Mouse (Mus musculus) C2C12 (cell line): Measurements from ENCODE around the gene Igsf21. TPM values are rescaled to one million over a fixed set of nuclear protein-coding genes. Genes with fewer than 3 reads are reported as not detected.

Source experiments
- H3K27me3 ChIP-seq: one replicate; pipeline ENCODE4 v1.6.1; 2011; ENCODE audit not compliant: control insufficient read depth, insufficient read depth, insufficient read length
- H3K36me3 ChIP-seq: one replicate; pipeline ENCODE4 v1.6.1; 2011; ENCODE audit not compliant: control insufficient read depth, insufficient read depth
- H3K4me3 ChIP-seq: one replicate; pipeline ENCODE4 v1.5.1; 2011; ENCODE audit warnings: mild to moderate bottlenecking, control low read depth; ENCODE audit not compliant: poor library complexity, insufficient read depth, severe bottlenecking
- H3K79me2 ChIP-seq: one replicate; pipeline ENCODE4 v1.6.1; 2011; ENCODE audit not compliant: control insufficient read depth, insufficient read depth
- H3K79me3 ChIP-seq: one replicate; pipeline ENCODE4 v1.6.1; 2011; ENCODE audit warnings: low read depth, control low read depth
- H3ac ChIP-seq: one replicate; pipeline ENCODE3; 2011; ENCODE audit warnings: low read depth; ENCODE audit not compliant: control insufficient read depth, insufficient read length
- CEBPB ChIP-seq: IDR thresholded peaks from one replicate; pipeline ENCODE4 v1.6.1; 2011; ENCODE audit warnings: low read depth, mild to moderate bottlenecking, control low read depth, moderate library complexity
- CTCF ChIP-seq: IDR thresholded peaks from one replicate; pipeline ENCODE4 v1.5.1; 2011; ENCODE audit not compliant: control insufficient read depth, insufficient read depth, insufficient read length
- FOSL1 ChIP-seq: IDR thresholded peaks from one replicate; pipeline ENCODE4 v1.8.0; 2011; ENCODE audit warnings: mild to moderate bottlenecking, low read length; ENCODE audit not compliant: poor library complexity, insufficient read depth, severe bottlenecking
- MAX ChIP-seq: IDR thresholded peaks from one replicate; pipeline ENCODE4 v1.6.1; 2011; ENCODE audit warnings: mild to moderate bottlenecking, control low read depth
- MYOD1 ChIP-seq: IDR thresholded peaks from one replicate; pipeline ENCODE4 v1.6.1; 2011; ENCODE audit warnings: low read depth; ENCODE audit not compliant: control insufficient read depth, insufficient read length
- MYOG ChIP-seq: IDR thresholded peaks from one replicate; pipeline ENCODE4 v1.6.1; 2011; ENCODE audit not compliant: control insufficient read depth, insufficient read length; ENCODE audit errors: extremely low read depth
- USF1 ChIP-seq: IDR thresholded peaks from one replicate; pipeline ENCODE4 v1.6.1; 2011; ENCODE audit warnings: low read depth, mild to moderate bottlenecking, control low read depth, moderate library complexity
- polyA plus RNA-seq: library from polyadenylated mRNA; unstranded; fragments of >200 nt; fragmentation: generic; extraction: Trizol; gene quantifications from one replicate; pipeline ENCODE4 v1.2.1, GENCODE M21; 2012; ENCODE audit warnings: missing spikeins

The Igsf21 gene
- polyA plus RNA-seq, 1 experiment, result not detected

DNA sequence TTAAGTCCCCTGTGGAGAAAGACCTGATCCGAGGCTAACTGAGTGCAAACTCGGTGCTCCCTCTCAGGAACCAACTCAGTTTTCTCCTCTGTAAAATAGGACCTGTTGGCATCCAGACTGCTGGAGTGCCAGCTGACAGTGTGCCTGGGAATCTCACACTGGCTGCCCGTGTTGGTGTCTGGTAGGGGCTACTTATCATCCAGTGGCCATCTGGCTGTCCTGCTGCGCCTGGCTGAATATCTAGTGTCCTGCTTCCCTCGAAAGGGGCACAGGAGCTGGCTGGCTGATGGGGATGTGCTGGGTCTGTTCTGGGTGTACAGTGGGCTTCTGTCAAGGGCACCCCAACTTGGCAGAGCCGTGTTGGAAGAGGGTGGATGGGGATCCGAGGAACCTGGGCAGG is 193.5 kb downstream of the Igsf21 start:
- H3K27me3 ChIP-seq, result no peaks in the 10 kb centered on the region
- no peak overlapping the region for H3ac ChIP-seq
- H3K4me3 ChIP-seq, result no peak overlapping the region

DNA sequence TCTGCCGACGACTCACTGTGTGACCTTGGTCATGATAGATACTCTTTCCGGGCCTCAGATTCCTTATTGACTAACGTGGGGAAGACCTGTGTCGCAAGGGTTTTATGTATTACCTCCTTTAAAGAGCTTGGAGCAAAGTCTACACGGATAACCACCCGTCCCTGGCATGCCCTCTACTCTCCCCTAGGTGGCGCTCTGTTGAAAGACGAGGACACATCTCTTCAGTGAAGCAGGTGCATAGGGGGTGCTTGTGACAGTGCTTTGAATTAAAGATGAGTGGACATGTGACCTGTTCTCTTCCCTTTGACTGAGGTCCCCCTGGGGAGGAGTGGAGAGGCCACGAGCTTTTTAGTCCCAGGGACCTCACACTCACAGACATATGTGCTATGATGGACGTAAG is 194.0 kb downstream of the Igsf21 start:
- no peaks in the 10 kb centered on the region for H3K79me2 ChIP-seq
- no peak overlapping the region for H3K4me3 ChIP-seq
- H3ac ChIP-seq, result no peak overlapping the region
- H3K27me3 ChIP-seq, result no peaks in the 10 kb centered on the region
- no peaks in the 10 kb centered on the region for H3K36me3 ChIP-seq
- H3K79me3 ChIP-seq, result no peaks in the 10 kb centered on the region
- TF ChIP-seq USF1 (no peak), MYOD1 (no peak), MYOG (no peak), FOSL1 (no peak), CEBPB (no peak), MAX (no peak), CTCF (no peak)

More for the DNA sequence above, 193.5 kb downstream of the Igsf21 start:
- Histone ChIP-seq H3K79me2 (no peaks in the 10 kb centered on the region), H3K79me3 (no peaks in the 10 kb centered on the region), H3K36me3 (no peaks in the 10 kb centered on the region)
- no peak for TF ChIP-seq MAX

DNA sequence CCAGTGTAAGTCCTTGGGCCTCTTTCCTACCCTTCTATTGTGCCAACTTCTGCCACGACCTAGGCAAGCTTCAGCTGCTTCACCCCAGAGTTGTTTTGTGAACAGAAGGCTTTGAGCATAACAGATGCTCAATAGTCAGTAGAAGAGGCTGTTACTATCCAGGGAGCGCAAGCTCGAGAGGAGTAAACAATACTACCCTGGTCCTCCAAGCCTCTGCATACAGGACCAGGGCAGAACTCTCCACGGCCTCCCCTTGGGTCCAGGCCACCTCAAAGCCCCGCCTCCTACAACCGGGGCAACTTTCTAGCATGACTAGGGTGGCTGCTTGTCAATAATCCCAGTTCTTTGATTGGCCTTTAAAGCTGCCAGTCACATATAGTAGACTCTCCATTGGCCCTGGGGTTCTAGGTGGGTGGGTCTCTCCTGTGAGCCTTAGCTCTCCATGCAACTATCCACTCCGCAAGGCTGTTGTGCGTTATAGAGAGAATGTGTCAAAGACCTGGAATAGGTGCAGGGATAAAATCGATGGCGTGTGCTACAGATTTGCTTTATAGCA is 198.7 kb downstream of the Igsf21 start:
- no peak overlapping the region for H3K4me3 ChIP-seq
- no peaks in the 10 kb centered on the region for H3K79me2 ChIP-seq
- H3ac ChIP-seq, result no peak overlapping the region
- no peaks in the 10 kb centered on the region for H3K27me3 ChIP-seq
- TF ChIP-seq CEBPB (no peak), USF1 (no peak)
- H3K79me3 ChIP-seq, result no peaks in the 10 kb centered on the region
- no peaks in the 10 kb centered on the region for H3K36me3 ChIP-seq

DNA sequence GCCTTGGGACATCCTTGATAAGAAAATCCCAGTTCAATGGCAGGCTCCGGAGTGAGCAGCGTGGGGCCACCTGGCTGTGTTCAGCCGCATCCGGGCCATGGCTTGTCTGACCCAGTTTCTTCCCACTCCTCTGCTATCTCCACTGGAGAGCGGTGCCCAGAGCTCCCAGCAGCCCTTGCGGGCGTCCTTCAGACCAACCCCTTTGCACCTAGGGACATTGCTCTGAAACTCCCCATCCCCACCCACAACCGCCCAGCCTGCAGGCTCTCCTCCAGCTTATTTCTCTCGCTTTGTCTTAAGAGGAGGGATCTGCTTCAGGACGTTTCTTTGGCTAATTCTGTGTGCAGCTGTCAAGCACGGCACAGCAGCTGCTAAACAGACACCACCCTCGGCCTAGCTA is 202.6 kb downstream of the Igsf21 start:
- Histone ChIP-seq H3K4me3 (no peak overlapping the region), H3K79me2 (no peaks in the 10 kb centered on the region)
- TF ChIP-seq CTCF (no peak), FOSL1 (no peak), MAX (no peak), CEBPB (no peak), USF1 (no peak), MYOD1 (no peak), MYOG (no peak)

DNA sequence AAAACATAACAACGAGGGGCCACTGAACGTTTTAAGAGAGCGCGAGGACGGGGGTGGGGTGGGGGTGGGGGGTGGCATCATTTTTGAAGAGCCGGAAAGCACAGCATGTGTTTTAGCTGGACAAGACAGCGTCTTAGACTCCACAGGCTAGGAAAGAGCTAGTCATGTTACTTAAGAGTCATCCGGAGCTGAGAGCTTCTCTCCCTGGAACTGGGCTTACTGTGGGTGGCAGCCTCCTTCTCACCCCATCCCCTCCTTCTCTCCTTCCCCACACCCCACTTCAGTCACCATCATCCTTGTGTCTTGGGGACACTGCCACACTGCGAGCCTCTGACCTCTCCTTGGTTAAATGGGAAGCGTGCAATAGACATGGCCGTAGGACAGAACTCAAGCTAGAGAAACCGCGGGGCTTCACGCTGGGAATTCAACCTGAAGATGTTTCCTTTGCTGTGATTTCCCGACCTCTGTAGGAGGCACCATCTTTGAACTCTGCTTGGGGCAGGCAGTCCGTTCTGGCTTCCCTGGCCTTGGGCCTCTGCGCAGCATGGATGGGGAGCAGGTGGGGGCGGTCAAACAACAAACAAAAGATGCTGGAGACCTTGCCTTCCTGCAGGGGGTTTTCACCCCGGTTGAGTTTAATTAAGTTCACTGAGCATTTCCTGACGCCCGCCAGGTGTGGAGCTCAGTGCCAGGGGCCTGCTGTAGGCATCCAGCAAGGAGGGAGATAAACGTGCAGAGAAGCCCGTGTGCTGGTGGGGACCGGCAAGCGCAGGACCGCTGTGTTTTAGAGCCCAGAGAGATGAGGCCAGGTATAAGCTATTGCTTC is 207.8 kb downstream of the Igsf21 start:
- no peaks in the 10 kb centered on the region for H3K36me3 ChIP-seq
- no peaks in the 10 kb centered on the region for H3K79me2 ChIP-seq
- H3K27me3 ChIP-seq, result peaks cover 3% of the 10 kb centered on the region
- TF ChIP-seq FOSL1 (no peak), MAX (no peak), USF1 (no peak), CEBPB (no peak), MYOG (no peak), CTCF (no peak), MYOD1 (no peak)
- no peak overlapping the region for H3K4me3 ChIP-seq
- no peak overlapping the region for H3ac ChIP-seq
- H3K79me3 ChIP-seq, result no peaks in the 10 kb centered on the region

More for the DNA sequence above, 202.6 kb downstream of the Igsf21 start:
- H3ac ChIP-seq, result no peak overlapping the region
- H3K27me3 ChIP-seq, result no peaks in the 10 kb centered on the region
- H3K36me3 ChIP-seq, result no peaks in the 10 kb centered on the region
- no peaks in the 10 kb centered on the region for H3K79me3 ChIP-seq

DNA sequence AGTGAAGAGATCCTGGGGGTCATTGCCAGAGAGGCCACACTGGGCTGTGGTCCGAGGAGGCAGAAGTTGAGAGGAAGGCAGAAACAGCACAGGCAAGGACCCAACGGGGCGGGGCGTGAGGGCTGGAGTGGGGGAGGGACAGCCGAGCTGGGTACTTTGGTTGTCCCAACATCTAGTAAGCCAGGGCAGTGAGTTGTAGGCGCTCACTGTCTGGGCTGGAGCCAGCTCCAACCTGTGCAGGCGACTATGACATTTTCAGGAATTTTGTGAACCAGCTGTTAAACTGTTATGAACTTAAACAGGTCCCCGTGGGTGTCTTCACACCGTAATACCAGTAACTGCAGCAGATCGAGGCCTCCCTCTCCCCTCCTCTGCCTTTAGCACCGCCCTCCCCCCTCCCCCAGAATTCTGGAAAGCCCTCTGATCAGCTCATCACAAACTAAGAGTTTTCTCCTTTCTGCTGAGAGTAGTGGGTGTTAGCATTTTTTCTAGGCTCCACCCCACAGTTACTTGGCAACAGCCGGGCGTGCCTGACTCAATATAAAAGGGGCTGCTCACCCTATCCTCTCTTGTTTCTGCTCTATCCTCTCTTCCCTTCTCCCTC is 208.7 kb downstream of the Igsf21 start:
- TF ChIP-seq MAX, result no peak
- Histone ChIP-seq H3K4me3 (no peak overlapping the region), H3K79me3 (no peaks in the 10 kb centered on the region), H3K36me3 (no peaks in the 10 kb centered on the region), H3ac (no peak overlapping the region), H3K27me3 (peaks cover 3% of the 10 kb centered on the region), H3K79me2 (no peaks in the 10 kb centered on the region)
